Mouse (Mus musculus) bone marrow, adult 2 months (tissue): ENCODE data around the gene Klk4. TPM values are rescaled to one million over a fixed set of nuclear protein-coding genes. Genes with fewer than 3 reads are reported as not detected.
A peak's percentile ranks its signal among the peaks of the same experiment; 100 is the strongest.

Experiments
- H3K27ac ChIP-seq: fragments of 200-500 bp; 2 replicates; pipeline ENCODE4 v1.5.1; 2012; ENCODE audit warnings: low read depth, mild to moderate bottlenecking, control low read depth, inconsistent platforms, low read length; ENCODE audit not compliant: control insufficient read depth, poor library complexity, insufficient read depth
- H3K4me1 ChIP-seq: fragments of 200-500 bp; 2 replicates; pipeline ENCODE4 v1.6.1; 2011; ENCODE audit warnings: low read length; ENCODE audit not compliant: control insufficient read depth, insufficient read depth
- H3K4me3 ChIP-seq: fragments of 200-500 bp; replicated peaks from 2 replicates; pipeline ENCODE3; 2011; ENCODE audit warnings: mild to moderate bottlenecking, low read depth, low read length, control low read depth; ENCODE audit not compliant: control insufficient read depth
- CTCF ChIP-seq: fragments of 200-500 bp; IDR thresholded peaks from 2 replicates; pipeline ENCODE4 v1.5.1; 2011; ENCODE audit warnings: low read length, control low read depth; ENCODE audit not compliant: control insufficient read depth, insufficient read depth
- POLR2A ChIP-seq: fragments of 200-500 bp; IDR thresholded peaks from 2 replicates; pipeline ENCODE4 v1.6.1; 2011; ENCODE audit warnings: low read depth, mild to moderate bottlenecking, control low read depth, low read length, borderline replicate concordance; ENCODE audit not compliant: control insufficient read depth
- WGBS: fragments of 180-500 bp; shearing (Covaris S2); methylation state at CpG from one replicate; pipeline ENCODE4 v1.1.7; 2018; 5-methylcytosine and 5-hydroxymethylcytosine counted together
- polyA plus RNA-seq: library from polyadenylated mRNA; stranded (reverse); fragments of >200 nt; gene quantifications from 2 replicates; pipeline ENCODE4 v1.2.4, GENCODE M21; 2011; ENCODE audit warnings: low replicate concordance; ENCODE audit not compliant: missing spikeins, insufficient read depth, insufficient read length

The Klk4 gene
- polyA plus RNA-seq, 1 experiment: not detected

GRCm38 (mm10) chr7:43860411-43860810 is 20.5 kb upstream of the Klk4 start:
- Histone ChIP-seq H3K4me3 (no peak overlapping the region), H3K27ac (no peak overlapping the region), H3K4me1 (no peaks in the 10 kb centered on the region)
- TF ChIP-seq POLR2A (no peak), CTCF (no peak)
- 78% methylated on average over 8 of the region's 8 CpGs for WGBS

DNA sequence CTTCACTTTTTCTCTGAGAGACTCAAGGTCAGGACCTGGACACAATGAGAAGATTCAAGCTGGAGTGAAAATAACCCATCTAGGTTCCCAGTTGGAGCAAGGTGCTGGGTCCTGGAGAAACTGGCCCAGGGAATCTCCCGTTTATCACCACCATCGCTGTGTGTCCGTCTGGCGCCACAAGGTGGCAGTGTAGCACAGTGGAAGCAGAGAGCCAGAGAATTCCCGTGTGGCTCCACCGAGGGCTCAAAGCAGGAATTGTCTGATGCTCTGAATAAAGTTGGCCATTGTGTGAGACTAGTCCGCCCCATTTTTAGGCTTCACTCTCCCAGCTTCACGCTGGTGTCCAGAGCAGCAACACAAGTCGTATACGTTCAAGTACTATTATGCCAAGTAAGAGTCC is 7.7 kb upstream of the Klk4 start:
- H3K4me1 ChIP-seq: no peaks in the 10 kb centered on the region
- H3K4me3 ChIP-seq: no peak overlapping the region
- no peak overlapping the region for H3K27ac ChIP-seq
- WGBS: 12% methylated on average over 10 of the region's 10 CpGs
- TF ChIP-seq POLR2A (no peak), CTCF (peak; percentile 85)

DNA sequence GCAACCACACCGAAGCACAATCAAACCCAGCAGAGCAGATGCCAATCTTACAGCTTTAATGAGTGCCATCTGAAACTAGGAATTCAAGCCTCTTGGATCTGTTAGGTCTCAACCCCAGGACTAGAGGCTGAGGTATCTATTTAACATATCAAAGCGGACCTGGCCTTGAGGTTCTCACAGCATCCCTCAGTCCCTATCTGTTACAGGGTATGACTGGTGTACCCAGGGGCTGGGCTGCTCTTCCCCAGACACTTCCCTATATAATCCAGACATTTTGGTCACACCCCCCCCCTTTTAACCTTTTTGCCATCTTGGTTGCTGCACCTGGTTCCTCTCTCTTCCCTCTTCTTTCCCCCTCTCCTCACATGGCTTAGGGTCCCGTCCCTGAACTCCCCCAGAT is 7.3 kb upstream of the Klk4 start:
- no peak overlapping the region for H3K4me3 ChIP-seq
- no peaks in the 10 kb centered on the region for H3K4me1 ChIP-seq
- WGBS: 66% methylated on average over 3 of the region's 3 CpGs
- H3K27ac ChIP-seq: no peak overlapping the region
- no peak for TF ChIP-seq CTCF
- TF ChIP-seq POLR2A: no peak

- 79% methylated on average over 6 of the region's 6 CpGs for WGBS
- H3K27ac ChIP-seq: no peak overlapping the region
- H3K4me1 ChIP-seq: no peaks in the 10 kb centered on the region
- no peak overlapping the region for H3K4me3 ChIP-seq
- no peak for TF ChIP-seq POLR2A
- TF ChIP-seq CTCF: no peak
Observed at GRCm38 (mm10) chr7:43874868-43875375, 6.0 kb upstream of the Klk4 start.

- WGBS: 76% methylated on average over 4 of the region's 4 CpGs
Observed at GRCm38 (mm10) chr7:43876444-43876843, 4.5 kb upstream of the Klk4 start.

GRCm38 (mm10) chr7:43878281-43878680 is 2.7 kb upstream of the Klk4 start:
- Histone ChIP-seq H3K27ac (no peak overlapping the region), H3K4me1 (no peaks in the 10 kb centered on the region), H3K4me3 (no peak overlapping the region)
- TF ChIP-seq POLR2A: no peak
- TF ChIP-seq CTCF: no peak
- 37% methylated on average over 1 of the region's 1 CpGs for WGBS

More at GRCm38 (mm10) chr7:43876444-43876843, 4.5 kb upstream of the Klk4 start:
- TF ChIP-seq POLR2A (no peak), CTCF (no peak)
- H3K4me3 ChIP-seq: no peak overlapping the region
- H3K27ac ChIP-seq: no peak overlapping the region
- H3K4me1 ChIP-seq: no peaks in the 10 kb centered on the region

DNA sequence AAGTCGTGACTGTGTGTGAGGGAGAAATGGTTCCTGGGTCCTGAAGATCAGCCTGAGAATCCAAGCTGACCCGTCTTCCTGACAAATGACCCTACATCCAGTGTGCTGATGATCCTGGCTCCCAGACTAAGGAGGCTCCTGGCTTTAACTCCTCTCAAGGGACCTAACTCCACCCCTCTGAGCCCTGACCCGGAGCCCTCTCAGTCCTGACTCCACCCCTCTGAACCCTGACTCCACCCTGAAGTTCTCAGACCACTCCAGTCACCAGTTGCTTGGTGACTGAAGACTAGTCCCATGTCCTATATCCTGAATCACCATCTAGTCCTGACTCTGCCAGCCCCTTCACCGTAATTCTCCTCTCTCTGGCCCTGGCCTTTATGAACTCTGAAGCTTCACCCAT is 1.4 kb downstream of the Klk4 start:
- TF ChIP-seq CTCF: no peak
- TF ChIP-seq POLR2A: no peak
- Histone ChIP-seq H3K27ac (no peak overlapping the region), H3K4me1 (no peaks in the 10 kb centered on the region), H3K4me3 (no peak overlapping the region)
- WGBS: 22% methylated on average over 4 of the region's 4 CpGs

DNA sequence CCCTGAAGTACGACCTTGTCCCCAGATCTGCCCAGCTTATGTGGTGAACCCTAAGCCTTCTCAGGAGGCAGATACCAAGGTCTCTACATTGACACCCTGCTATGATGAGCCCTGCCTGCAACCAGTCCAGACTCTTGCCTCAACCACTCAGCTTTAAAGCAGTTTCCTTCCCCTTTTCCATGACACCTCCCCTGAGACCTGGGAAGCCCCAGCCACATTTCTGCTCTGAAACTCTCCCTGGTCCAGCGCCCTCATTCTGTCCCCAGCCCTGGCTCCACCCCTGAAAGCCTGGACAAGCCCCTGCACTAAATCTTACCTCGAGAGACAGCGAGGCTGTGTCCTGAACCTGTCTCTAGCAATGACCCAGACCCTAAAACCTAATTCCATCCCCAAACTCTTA is 1.9 kb downstream of the Klk4 start:
- Histone ChIP-seq H3K4me1 (no peaks in the 10 kb centered on the region), H3K27ac (no peak overlapping the region), H3K4me3 (no peak overlapping the region)
- WGBS: 14% methylated on average over 4 of the region's 4 CpGs
- TF ChIP-seq CTCF (no peak), POLR2A (no peak)

GRCm38 (mm10) chr7:43883547-43883946 is 2.6 kb downstream of the Klk4 start:
- TF ChIP-seq CTCF (peak; percentile 66), POLR2A (no peak)
- 15% methylated on average over 14 of the region's 14 CpGs for WGBS
- no peaks in the 10 kb centered on the region for H3K4me1 ChIP-seq
- H3K4me3 ChIP-seq: no peak overlapping the region
- no peak overlapping the region for H3K27ac ChIP-seq
